In genomic region chr8:18007567-18007966, GRCm38 (mm10) we compare ENCODE assay signal across 30 mouse cellular contexts.
DNase-seq lines count a peak whose midpoint lies in the region; ATAC-seq and TF ChIP-seq lines count a peak whose summit lies in the region.
"Had no signal": no experiment of that assay in that cellular context is flagged by ENCODE, and none has a peak within 500 bp of the region (broad histone marks: within the 10 kb centered on the region; RNA-seq: fewer than 3 reads in every experiment).

No protein-coding gene starts in this region.

- DNase-seq in hindbrain, postnatal 0 days (ENCODE audit: low spot score): peak; percentile 9
- DNase-seq in brain, embryonic 14.5 days (ENCODE audit: low read depth): peak; percentile 42
- DNase-seq in cerebellum, postnatal 4 days (ENCODE audit: low spot score in 2 of 2): no peak
- DNase-seq: adrenal gland, postnatal 10 days; adrenal gland, postnatal 36 days; B cell, adult 2 months; cerebellum, adult 11 months; cerebellum, adult 2 months; cerebellum, adult 9-11 months; cerebellum, postnatal 25 days; embryo, embryonic 11 days; gastrocnemius, postnatal 25 days; heart, adult 18-20 months; heart, postnatal 10 days; heart, postnatal 36 days had no signal

- no peak for ATAC-seq in hindbrain, postnatal 0 days
- no peak for ATAC-seq in hindbrain, embryonic 12.5 days (ENCODE audit: low FRiP score)
- 0 out of 2 replicates have a peak, but pooled peaks have one; percentile 55 for ATAC-seq in midbrain, embryonic 13.5 days
- ATAC-seq in inflammation-experienced regulatory T-cells, adult 6 months: no peak
- ATAC-seq: forebrain, embryonic 15.5 days; Patski had no signal

- no peak overlapping the region for H3K27ac ChIP-seq in hindbrain, postnatal 0 days
- H3K27ac ChIP-seq in hindbrain, embryonic 12.5 days: no peak overlapping the region
- H3K27ac ChIP-seq in midbrain, embryonic 13.5 days: no peak overlapping the region
- H3K27ac ChIP-seq: embryonic facial prominence, embryonic 10.5 days; embryonic facial prominence, embryonic 13.5 days; forebrain, embryonic 12.5 days; forebrain, embryonic 15.5 days; heart, embryonic 15.5 days; hindbrain, embryonic 10.5 days; hindbrain, embryonic 15.5 days had no signal

- H3K9me3 ChIP-seq in hindbrain, postnatal 0 days (ENCODE audit: low read length): no peaks in the 10 kb centered on the region
- H3K9me3 ChIP-seq in hindbrain, embryonic 12.5 days (replicated peaks): no peaks in the 10 kb centered on the region
- no peaks in the 10 kb centered on the region for H3K9me3 ChIP-seq in midbrain, embryonic 13.5 days
- H3K9me3 ChIP-seq: embryonic facial prominence, embryonic 10.5 days; embryonic facial prominence, embryonic 13.5 days; forebrain, embryonic 12.5 days; forebrain, embryonic 15.5 days; G1E; heart, embryonic 12.5 days; heart, embryonic 15.5 days; hindbrain, embryonic 10.5 days; hindbrain, embryonic 15.5 days had no signal

- H3K4me3 ChIP-seq in hindbrain, postnatal 0 days (ENCODE audit: low read length): no peak overlapping the region
- no peak overlapping the region for H3K4me3 ChIP-seq in hindbrain, embryonic 12.5 days
- H3K4me3 ChIP-seq in midbrain, embryonic 13.5 days (replicated peaks): no peak overlapping the region
- H3K4me3 ChIP-seq: embryonic facial prominence, embryonic 10.5 days; embryonic facial prominence, embryonic 13.5 days; erythroblast, embryonic 14.5 days; forebrain, embryonic 12.5 days; forebrain, embryonic 15.5 days; heart, embryonic 12.5 days; heart, embryonic 15.5 days; hindbrain, embryonic 10.5 days; hindbrain, embryonic 15.5 days had no signal

- TF ChIP-seq CTCF in hindbrain, postnatal 0 days (IDR thresholded peaks at IDR 0.05; ENCODE audit: low read depth): no peak
- TF ChIP-seq CTCF in brain, embryonic 14.5 days (IDR thresholded peaks at IDR 0.05; ENCODE audit: borderline replicate concordance, extremely low read depth, insufficient read depth, insufficient read length): no peak

- no peaks in the 10 kb centered on the region for H3K27me3 ChIP-seq in hindbrain, postnatal 0 days (ENCODE audit: insufficient read depth, low read length)
- H3K27me3 ChIP-seq in hindbrain, embryonic 12.5 days: no peaks in the 10 kb centered on the region
- H3K27me3 ChIP-seq in midbrain, embryonic 13.5 days: peaks cover 4% of the 10 kb centered on the region; the same call in 1 of the 2 replicates
- H3K27me3 ChIP-seq: CH12.LX; embryonic facial prominence, embryonic 13.5 days; forebrain, embryonic 12.5 days; forebrain, embryonic 15.5 days; heart, embryonic 12.5 days; heart, embryonic 15.5 days; hindbrain, embryonic 15.5 days; Patski had no signal

- no peaks in the 10 kb centered on the region for H3K4me1 ChIP-seq in hindbrain, postnatal 0 days (ENCODE audit: insufficient read depth, low read length)
- H3K4me1 ChIP-seq in hindbrain, embryonic 12.5 days: no peaks in the 10 kb centered on the region
- no peaks in the 10 kb centered on the region for H3K4me1 ChIP-seq in midbrain, embryonic 13.5 days (replicated peaks)
- H3K4me1 ChIP-seq: embryonic facial prominence, embryonic 10.5 days; embryonic facial prominence, embryonic 13.5 days; forebrain, embryonic 12.5 days; forebrain, embryonic 15.5 days; heart, embryonic 12.5 days; heart, embryonic 15.5 days; hindbrain, embryonic 10.5 days; hindbrain, embryonic 15.5 days had no signal

- no peak overlapping the region for H3K4me2 ChIP-seq in hindbrain, postnatal 0 days (ENCODE audit: low read depth, low read length)
- no peak overlapping the region for H3K4me2 ChIP-seq in hindbrain, embryonic 12.5 days (replicated peaks)
- no peak overlapping the region for H3K4me2 ChIP-seq in midbrain, embryonic 13.5 days (replicated peaks)
- H3K4me2 ChIP-seq: embryonic facial prominence, embryonic 13.5 days; forebrain, embryonic 12.5 days; forebrain, embryonic 15.5 days; heart, embryonic 12.5 days; heart, embryonic 15.5 days; hindbrain, embryonic 15.5 days had no signal

- H3K9ac ChIP-seq in hindbrain, postnatal 0 days (replicated peaks; ENCODE audit: low read length): no peak overlapping the region
- no peak overlapping the region for H3K9ac ChIP-seq in hindbrain, embryonic 12.5 days
- no peak overlapping the region for H3K9ac ChIP-seq in midbrain, embryonic 13.5 days (replicated peaks)
- H3K9ac ChIP-seq: embryonic facial prominence, embryonic 13.5 days; forebrain, embryonic 12.5 days; forebrain, embryonic 15.5 days; heart, embryonic 12.5 days; heart, embryonic 15.5 days; hindbrain, embryonic 15.5 days had no signal

- 49% methylated on average over 4 of the region's 4 CpGs for WGBS in hindbrain, postnatal 0 days
- 76% methylated on average over 4 of the region's 4 CpGs for WGBS in hindbrain, embryonic 12.5 days
- WGBS in midbrain, embryonic 13.5 days: 18% methylated on average over 4 of the region's 4 CpGs

- no peaks in the 10 kb centered on the region for H3K36me3 ChIP-seq in hindbrain, postnatal 0 days (ENCODE audit: insufficient read depth, low read length)
- no peaks in the 10 kb centered on the region for H3K36me3 ChIP-seq in hindbrain, embryonic 12.5 days
- H3K36me3 ChIP-seq in midbrain, embryonic 13.5 days: no peaks in the 10 kb centered on the region
- H3K36me3 ChIP-seq: embryonic facial prominence, embryonic 10.5 days; embryonic facial prominence, embryonic 13.5 days; forebrain, embryonic 12.5 days; forebrain, embryonic 15.5 days; G1E; heart, embryonic 12.5 days; heart, embryonic 15.5 days; hindbrain, embryonic 10.5 days; hindbrain, embryonic 15.5 days had no signal

- no peak for TF ChIP-seq POLR2A in brain, embryonic 14.5 days (IDR thresholded peaks at IDR 0.05; ENCODE audit: borderline replicate concordance, extremely low read depth, insufficient read depth, insufficient read length, poor library complexity, severe bottlenecking)

Comparison
In these comparisons a context has a peak if more than half of its experiments do, and no peak if none do; other contexts are left out.
1. DNase-seq: peak in hindbrain, postnatal 0 days (single experiment) and brain, embryonic 14.5 days (single experiment); none in cerebellum, postnatal 4 days (0 of 2).